Mouse (Mus musculus) brain, adult 10 weeks (tissue): ENCODE measurements around the gene Aadacl4. TPM values are rescaled to one million over a fixed set of nuclear protein-coding genes. Genes with fewer than 3 reads are reported as not detected.

Source experiments
- polyA plus RNA-seq: library from polyadenylated mRNA; stranded (reverse); fragments of 350-450 nt; fragmentation: Illumina TruSeq; extraction: RNeasy Lipid Tissue Mini Kit (QIAGEN cat#74804); gene quantifications from one replicate; pipeline ENCODE4 v1.2.3, GENCODE M21; 2015; ENCODE audit warnings: low read depth, low replicate concordance

Gene Aadacl4
- polyA plus RNA-seq: not detected

DNA sequence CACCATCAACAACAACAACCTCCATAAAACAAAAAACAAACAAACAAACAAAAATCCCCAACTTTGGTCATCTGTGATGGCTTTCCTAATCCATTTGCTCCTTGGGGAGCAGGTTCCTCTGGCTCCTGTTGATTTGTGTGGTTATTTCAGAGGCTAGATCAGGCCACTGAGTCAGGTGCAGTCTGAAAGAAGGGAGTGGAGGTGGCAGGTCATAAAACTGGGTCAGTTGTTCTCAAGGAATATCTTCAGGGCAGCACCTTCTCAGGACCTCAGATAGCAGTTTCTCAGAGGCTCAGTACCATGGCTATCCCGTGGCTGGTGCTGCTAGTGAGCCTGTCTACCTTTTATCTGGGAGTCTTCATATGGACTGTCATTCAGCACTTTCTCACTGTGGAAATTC lies at the start of gene Aadacl4:
TSS of gene Aadacl4 (plus strand) at position 301 of the 400 bp plus-strand sequence.

GRCm38 (mm10) chr4:144565034-144565433 lies 48.5 kb upstream of the Aadacl4 start, which contains the start of gene Gm13124:
Gm13124 (minus strand) TSS chr4:144565134.

Other genes with a start within 250 kb of the Aadacl4 start
- not detected for gene Pramef20, start 235.8 kb upstream of the Aadacl4 start, polyA plus RNA-seq
- not detected for gene Pramef12, start 205.2 kb upstream of the Aadacl4 start, polyA plus RNA-seq
- gene 1700012P22Rik, start 174.9 kb upstream of the Aadacl4 start, polyA plus RNA-seq: not detected
- gene Gm9944, start 160.4 kb upstream of the Aadacl4 start, polyA plus RNA-seq: not detected
- not detected for gene Aadacl3, start 150.0 kb upstream of the Aadacl4 start, polyA plus RNA-seq
- gene 9430007A20Rik, start 93.9 kb upstream of the Aadacl4 start, polyA plus RNA-seq: not detected
- gene Gm13124, start 48.6 kb upstream of the Aadacl4 start, polyA plus RNA-seq: not detected
- not detected for gene Gm436, start 72.7 kb downstream of the Aadacl4 start, polyA plus RNA-seq
- gene Gm13178, start 107.7 kb downstream of the Aadacl4 start, polyA plus RNA-seq: not detected
- not detected for gene Gm438, start 172.9 kb downstream of the Aadacl4 start, polyA plus RNA-seq